Mouse (Mus musculus) lung, adult 2 months (tissue): ENCODE measurements around the gene Selenov. TPM values are rescaled to one million over a fixed set of nuclear protein-coding genes. Genes with fewer than 3 reads are reported as not detected.

Experiments
- DNase-seq: peaks from one replicate; pipeline ENCODE4 v3.0.0; 2022
- H3K4me1 ChIP-seq: fragments of 200-500 bp; 2 replicates; pipeline ENCODE4 v1.6.1; 2011; ENCODE audit warnings: low read length; ENCODE audit not compliant: control insufficient read depth, insufficient read depth
- H3K4me3 ChIP-seq: fragments of 200-500 bp; replicated peaks from 2 replicates; pipeline ENCODE3; 2011; ENCODE audit warnings: low read depth, mild to moderate bottlenecking, control low read depth, low read length; ENCODE audit errors: extremely low read depth
- CTCF ChIP-seq: fragments of 200-500 bp; IDR thresholded peaks from 2 replicates; pipeline ENCODE4 v1.5.1; 2011; ENCODE audit warnings: mild to moderate bottlenecking, low read length, control low read depth; ENCODE audit not compliant: insufficient read depth
- POLR2A ChIP-seq: fragments of 200-500 bp; IDR thresholded peaks from 2 replicates; pipeline ENCODE4 v1.6.1; 2011; ENCODE audit warnings: low read depth, mild to moderate bottlenecking, control low read depth, low read length, borderline replicate concordance; ENCODE audit errors: extremely low read depth
- WGBS: fragments of 180-500 bp; shearing (Covaris S2); methylation state at CpG from one replicate; pipeline ENCODE4 v1.1.7; 2018; 5-methylcytosine and 5-hydroxymethylcytosine counted together
- polyA plus RNA-seq: library from polyadenylated mRNA; depleted of rRNA; stranded (reverse); fragments of >200 nt; gene quantifications from 2 replicates; pipeline ENCODE4 v1.2.3, GENCODE M21; 2012

The Selenov gene
- polyA plus RNA-seq, 1 experiment, result not detected

- TF ChIP-seq CTCF (no peak), POLR2A (no peak)
- no peak overlapping the region for H3K4me3 ChIP-seq
Measured at GRCm38 (mm10) chr7:28269355-28269754, 21.6 kb downstream of the Selenov start.

DNA sequence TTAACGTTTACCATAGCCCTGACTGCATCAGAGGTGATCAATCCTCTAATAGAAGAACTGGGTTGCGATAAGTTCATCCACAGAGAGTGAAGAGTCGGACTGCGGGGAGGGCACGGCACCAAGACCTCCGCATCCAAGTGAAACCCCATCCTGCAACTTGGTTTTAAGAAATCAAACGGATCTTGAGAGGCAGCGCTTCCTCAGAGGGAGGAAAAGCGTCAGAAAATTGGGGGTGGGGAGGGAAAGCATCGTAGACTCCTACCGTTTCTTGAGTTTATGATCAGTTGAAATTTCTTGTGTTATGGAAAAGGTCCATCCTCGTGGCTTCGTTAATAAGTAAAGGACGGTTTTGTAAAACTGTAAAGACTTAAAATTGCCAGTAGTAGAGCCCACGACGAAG is 22.4 kb downstream of the Selenov start:
- DNase-seq, result no peak
- WGBS, result 23% methylated on average over 16 of the region's 16 CpGs
- H3K4me1 ChIP-seq, result peaks cover 4% of the 10 kb centered on the region; the same call in 1 of the 2 replicates
- peak overlapping the region; percentile 47 for H3K4me3 ChIP-seq
- no peak for TF ChIP-seq CTCF
- no peak for TF ChIP-seq POLR2A

More at GRCm38 (mm10) chr7:28269355-28269754, 21.6 kb downstream of the Selenov start:
- no peak for DNase-seq
- peaks cover 4% of the 10 kb centered on the region; the same call in 1 of the 2 replicates for H3K4me1 ChIP-seq
- 94% methylated on average over 12 of the region's 12 CpGs for WGBS

- WGBS, result 1% methylated on average over 57 of the region's 62 CpGs
- peak; percentile 65 for DNase-seq
- peaks cover 4% of the 10 kb centered on the region; the same call in 1 of the 2 replicates for H3K4me1 ChIP-seq
- peak overlapping the region; percentile 47 for H3K4me3 ChIP-seq
- no peak for TF ChIP-seq CTCF
- TF ChIP-seq POLR2A, result no peak
Measured at GRCm38 (mm10) chr7:28268042-28268531, 22.9 kb downstream of the Selenov start.

GRCm38 (mm10) chr7:28267129-28268041 is 23.6 kb downstream of the Selenov start, which contains the start of gene Eid2:
TSS of gene Eid2 (plus strand) at chr7:28267881.
- 7% methylated on average over 57 of the region's 57 CpGs for WGBS
- Histone ChIP-seq H3K4me1 (peaks cover 4% of the 10 kb centered on the region; the same call in 1 of the 2 replicates), H3K4me3 (peak within 1 kb of the TSS; percentile 47)
- TF ChIP-seq POLR2A (peak; percentile 62; the same call in 1 of the 2 replicates), CTCF (no peak)
- peak; percentile 62 for DNase-seq

DNA sequence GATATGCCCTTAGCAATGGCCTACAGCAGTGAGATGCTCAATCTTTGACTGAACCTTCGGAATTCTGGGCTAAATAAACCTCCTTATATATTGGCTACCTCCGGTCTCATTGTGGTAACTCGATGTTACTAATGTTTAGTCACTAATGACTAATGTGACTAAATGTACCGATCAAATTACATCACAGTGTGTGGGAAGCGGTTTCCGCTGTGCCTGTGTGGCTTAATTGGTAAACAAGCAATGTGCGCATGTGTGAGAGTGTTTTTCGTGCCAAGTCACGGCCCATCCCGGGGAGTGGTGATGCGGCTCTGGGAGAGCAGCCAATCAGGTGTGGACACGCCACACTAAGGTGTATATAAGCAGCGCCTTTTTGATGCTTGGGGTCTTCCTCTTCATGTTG is 25.6 kb downstream of the Selenov start:
- no peak overlapping the region for H3K4me3 ChIP-seq
- no peak for DNase-seq
- H3K4me1 ChIP-seq, result peaks cover 4% of the 10 kb centered on the region; the same call in 1 of the 2 replicates
- no peak for TF ChIP-seq CTCF
- no peak for TF ChIP-seq POLR2A
- 86% methylated on average over 13 of the region's 13 CpGs for WGBS

DNA sequence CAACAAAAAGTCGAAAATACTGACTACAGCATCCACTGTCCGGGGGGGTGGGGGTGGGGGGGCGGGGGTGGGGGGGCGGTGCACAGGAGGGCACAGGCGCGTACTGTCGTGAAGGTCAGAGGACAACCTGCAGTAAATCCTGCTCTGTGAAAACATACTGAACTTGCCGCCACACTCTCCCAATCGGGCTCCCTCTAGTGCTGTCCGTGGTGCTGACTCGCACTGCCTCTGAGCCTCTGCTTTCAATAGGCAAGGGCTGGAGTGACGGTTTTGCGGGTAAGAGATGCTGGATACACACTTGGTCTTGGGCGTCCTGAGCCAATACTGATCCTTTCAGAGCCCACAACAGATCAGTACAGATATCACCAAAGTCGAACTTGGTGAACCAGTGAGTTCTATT is 27.2 kb downstream of the Selenov start:
- 4% methylated on average over 15 of the region's 15 CpGs for WGBS
- H3K4me3 ChIP-seq, result no peak overlapping the region
- peaks cover 3% of the 10 kb centered on the region; the same call in 1 of the 2 replicates for H3K4me1 ChIP-seq
- DNase-seq, result peak; percentile 50
- TF ChIP-seq POLR2A, result no peak
- no peak for TF ChIP-seq CTCF

- no peaks in the 10 kb centered on the region for H3K4me1 ChIP-seq
- TF ChIP-seq POLR2A (no peak), CTCF (no peak)
- no peak for DNase-seq
- no peak overlapping the region for H3K4me3 ChIP-seq
- WGBS, result 45% methylated on average over 5 of the region's 5 CpGs
Measured at GRCm38 (mm10) chr7:28262861-28263260, 28.1 kb downstream of the Selenov start.

- WGBS, result 79% methylated on average over 6 of the region's 6 CpGs
- TF ChIP-seq POLR2A, result no peak
- TF ChIP-seq CTCF, result no peak
Measured at GRCm38 (mm10) chr7:28255476-28255875, 35.5 kb downstream of the Selenov start.

GRCm38 (mm10) chr7:28254591-28254990 is 36.4 kb downstream of the Selenov start:
- 65% methylated on average over 6 of the region's 6 CpGs for WGBS
- H3K4me3 ChIP-seq, result no peak overlapping the region
- no peak for DNase-seq
- no peak for TF ChIP-seq CTCF
- H3K4me1 ChIP-seq, result no peaks in the 10 kb centered on the region

More at GRCm38 (mm10) chr7:28255476-28255875, 35.5 kb downstream of the Selenov start:
- no peaks in the 10 kb centered on the region for H3K4me1 ChIP-seq
- no peak overlapping the region for H3K4me3 ChIP-seq
- DNase-seq, result no peak

DNA sequence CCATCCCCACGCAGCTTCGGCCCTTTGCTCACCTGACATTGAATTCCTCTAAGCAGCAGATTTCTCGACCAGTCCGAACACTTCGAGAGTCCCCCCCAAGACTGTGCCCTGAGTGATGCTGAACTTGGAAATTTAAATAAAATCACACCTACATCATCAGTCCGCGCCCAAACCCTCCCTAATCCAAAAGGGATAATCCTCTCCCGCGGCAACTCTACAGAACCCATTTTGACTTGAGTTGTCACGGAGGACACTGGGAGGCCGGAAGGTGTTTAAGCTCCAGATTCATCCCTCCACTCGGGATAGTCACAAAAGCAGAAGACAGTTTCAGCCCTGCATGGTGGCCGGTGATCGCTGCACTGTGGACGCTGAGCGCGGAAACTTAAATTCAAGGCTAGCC is 39.0 kb downstream of the Selenov start:
- WGBS, result 86% methylated on average over 17 of the region's 17 CpGs
- TF ChIP-seq CTCF, result no peak
- TF ChIP-seq POLR2A, result no peak

More for the DNA sequence above, 39.0 kb downstream of the Selenov start:
- no peaks in the 10 kb centered on the region for H3K4me1 ChIP-seq
- no peak for DNase-seq
- no peak overlapping the region for H3K4me3 ChIP-seq
